Mouse (Mus musculus): Measurements from ENCODE around the gene Sdk2.

Sdk2 gene

DNA sequence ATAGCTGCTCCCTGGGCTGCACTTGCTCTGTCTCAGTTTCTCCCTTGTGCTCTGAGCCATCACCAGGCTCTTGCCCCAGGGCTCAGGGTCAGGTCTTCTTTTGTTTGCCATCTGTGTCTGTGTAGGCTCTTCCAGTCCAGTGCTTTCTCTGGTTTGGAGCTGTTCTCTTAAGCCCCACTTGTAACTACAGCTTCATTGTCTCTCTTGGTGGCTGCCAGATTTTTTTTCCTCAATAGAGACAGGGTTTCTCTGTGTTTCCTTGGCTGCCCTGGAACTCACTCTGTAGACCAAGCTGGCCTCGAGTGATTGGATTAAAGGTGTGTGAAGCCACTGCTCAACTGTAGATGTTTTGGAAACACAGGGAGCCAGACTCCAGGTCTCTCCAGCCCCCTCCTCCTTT, 247.8 kb downstream of the Sdk2 start:
- DNase-seq: no peak

DNA sequence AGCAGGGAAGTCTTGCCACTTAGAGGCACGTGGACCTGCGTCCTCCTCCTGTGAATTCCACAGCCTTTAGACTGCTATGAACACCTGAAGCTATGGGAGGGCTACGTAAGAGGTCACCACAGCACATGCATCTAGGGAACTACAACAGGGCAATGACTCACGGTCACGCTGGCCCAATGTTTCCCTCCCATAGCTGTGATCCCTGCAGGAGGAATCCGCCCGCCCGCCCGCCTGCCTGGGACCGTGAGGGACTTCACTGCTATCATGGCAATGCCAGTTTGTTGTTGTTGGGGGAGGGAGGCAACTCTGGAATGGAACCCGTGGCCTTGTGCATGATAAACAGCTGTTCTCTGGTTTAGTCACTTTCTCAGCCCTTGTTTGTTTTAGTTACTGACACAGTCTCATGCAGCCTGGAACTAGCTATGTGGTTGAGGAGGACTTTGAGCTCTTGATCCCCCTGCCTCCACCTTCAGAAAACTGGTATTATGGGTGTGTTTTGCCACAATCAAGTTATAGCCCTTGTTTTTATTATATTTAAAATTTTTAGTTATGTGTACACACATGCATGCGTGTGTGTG, 249.8 kb downstream of the Sdk2 start:
- no peak for DNase-seq

DNA sequence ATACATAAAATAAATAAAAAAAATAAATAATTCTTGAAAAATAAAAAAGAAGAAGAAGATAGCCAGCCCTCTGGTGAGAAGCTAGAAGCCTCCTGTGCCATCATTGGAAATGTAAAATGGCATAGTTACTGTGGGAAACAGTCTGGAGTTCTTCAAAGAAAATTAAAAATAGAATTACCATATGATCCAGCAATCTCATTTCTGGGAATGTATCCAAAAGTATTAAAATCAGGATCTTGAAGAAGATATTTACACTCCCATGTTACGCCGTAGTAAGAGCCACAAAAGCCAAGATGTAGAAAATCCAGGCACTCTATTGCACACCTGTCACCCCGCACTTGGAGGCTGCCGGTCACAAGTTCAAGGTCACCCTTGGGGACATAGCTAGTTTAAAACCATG, 250.4 kb downstream of the Sdk2 start:
- DNase-seq: no peak

DNA sequence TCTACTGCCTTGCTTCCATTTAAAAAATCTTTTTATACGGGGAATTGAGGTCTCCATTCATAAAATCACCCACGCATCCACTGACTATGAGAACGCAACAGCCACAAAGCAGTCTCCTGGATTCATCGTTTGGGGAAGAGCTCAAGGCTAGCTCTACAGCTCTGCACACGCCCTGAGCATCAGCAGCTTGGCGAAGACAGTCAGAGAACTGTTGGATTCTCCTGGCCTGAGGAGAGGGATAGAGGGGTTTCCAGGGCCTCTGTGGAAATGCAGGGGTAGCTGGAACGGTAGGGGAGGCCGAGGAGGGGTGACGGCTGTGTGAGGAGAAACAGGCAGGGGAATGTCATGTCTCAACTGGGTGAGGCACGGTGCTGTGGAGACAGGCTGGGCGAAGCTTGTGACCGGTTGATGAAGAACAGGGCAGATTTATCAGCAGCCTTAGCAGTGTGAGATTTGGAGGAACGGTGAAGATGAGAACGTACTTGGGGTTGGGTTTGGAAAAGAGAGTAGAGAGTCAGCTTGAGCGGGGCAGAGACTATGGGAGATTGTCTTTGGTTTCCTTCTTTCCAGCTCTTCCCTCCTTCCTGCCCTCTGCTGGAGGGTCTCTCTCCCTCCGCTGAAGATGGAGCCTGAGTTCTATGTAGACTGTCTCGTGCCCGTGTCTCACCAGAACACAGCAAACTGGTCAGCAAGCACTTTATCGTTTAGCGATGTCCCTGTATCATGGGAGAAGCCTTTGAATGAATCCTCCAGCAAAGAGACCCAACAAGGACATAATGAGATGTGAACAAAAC, 255.1 kb downstream of the Sdk2 start:
- DNase-seq: no peak

DNA sequence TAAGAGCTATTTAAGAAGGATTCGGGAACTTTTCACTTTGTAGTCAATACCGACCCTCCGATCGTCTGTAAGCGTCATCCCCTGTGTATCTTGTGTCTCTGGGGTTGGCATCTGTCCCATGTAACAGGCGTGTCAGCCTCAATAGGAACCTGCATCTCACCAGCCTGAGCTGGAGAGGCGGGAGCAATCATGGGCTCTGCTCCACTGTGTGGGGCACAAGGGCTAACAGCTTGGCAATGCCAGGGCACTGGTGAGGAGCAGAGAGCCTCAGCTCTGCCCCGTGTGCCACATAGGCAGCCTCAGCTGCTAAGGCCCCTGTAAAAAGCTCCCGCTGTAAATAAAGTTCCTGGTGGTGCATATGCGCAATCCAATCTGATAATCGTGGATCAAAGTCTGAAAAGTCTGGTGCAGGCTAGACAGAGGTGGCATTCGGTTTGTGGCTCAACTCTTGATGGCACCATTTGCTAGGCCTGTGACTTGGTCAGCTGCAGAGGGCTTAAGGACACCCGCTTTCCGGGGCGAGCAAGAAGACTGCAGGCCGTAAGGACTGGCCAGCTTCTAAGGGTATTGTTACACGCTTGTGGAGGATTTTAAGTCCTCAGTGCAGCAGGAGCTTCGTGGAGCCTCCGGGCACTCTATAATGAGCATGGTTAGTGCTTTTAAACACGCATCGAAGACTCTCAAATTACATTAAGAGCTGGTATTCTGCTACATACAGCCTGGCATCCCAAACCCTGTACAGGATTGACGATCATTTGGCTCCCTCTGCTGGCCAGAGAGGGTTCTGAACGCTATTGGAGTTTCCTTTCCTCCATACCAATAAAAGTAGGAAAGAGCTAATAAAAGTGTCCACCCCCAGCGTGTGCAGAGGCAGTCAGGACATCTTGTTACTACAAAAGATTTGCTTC, 256.0 kb downstream of the Sdk2 start:
- peak; percentile 88 for DNase-seq

DNA sequence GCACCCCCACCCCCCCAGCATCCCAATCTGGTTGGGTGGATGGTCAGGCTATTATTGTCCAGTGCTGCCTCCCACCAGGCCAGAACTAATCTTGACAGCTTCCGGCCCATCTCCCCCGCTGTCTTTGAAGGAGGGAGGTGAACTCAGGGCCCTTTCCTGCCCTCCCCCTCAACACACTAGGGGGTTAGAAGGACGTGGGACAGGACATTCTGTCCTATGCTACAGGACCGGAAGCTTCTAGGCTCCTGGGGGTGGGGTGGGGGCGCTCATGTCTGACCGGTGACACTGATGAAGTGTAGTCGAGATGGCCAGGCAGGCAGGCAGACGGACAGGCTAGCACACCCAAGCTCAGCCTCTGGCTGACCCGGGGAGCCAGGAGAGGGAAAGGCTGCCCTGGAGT, 259.8 kb downstream of the Sdk2 start:
- DNase-seq: peak; percentile 93

DNA sequence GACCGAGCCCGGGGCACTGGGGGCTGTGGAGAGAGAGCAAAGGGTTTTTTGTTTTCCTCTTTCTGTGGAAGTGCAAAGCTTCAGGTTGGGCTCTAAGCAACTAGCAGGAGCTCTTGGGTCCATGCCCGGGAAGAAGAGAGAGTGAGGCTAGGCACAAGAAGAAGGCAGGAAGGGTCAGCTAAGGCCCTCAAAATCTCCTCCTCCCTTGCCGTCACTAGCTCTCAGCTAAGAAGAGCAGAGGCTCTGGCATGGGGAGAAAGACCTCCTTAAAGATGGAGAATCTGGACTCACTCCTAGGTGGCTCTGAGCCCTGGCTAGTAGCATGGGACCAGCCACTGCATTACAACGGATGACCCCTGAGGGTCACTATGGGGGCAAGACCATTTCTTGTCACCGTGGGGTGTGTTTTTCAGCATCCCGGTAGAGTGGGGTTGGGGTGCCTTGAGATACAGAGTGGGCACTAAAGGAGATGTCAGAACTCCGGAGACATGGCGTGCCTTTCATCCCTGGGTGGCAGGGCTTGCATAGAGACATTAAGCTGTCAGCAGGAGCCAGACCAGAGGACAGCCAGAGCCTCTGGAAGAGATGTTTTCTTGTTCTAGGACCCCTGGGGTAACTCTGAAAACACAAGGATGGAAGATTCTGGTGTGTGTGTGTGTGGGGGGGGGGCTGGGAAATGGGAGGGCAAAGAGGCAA, 260.3 kb downstream of the Sdk2 start:
- DNase-seq: peak; percentile 80

DNA sequence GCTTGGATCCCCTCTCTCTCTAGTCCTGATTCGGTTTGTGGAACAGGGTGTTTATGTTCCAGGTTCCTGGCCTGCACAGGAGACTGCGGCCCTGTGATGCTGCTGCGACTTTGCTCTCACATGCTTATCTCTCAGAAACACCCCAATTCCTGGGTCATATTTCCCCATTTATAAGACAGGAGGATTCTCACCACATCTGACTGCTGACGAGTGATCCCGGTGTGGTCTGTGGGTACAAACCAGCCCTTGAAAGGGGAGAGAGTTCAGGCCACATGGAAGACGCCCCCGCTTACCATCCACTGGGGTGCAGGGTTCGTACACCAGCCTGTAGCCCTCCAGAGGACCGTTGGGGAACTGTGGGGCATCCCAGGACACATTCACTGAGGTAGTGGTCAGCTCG, 260.9 kb downstream of the Sdk2 start:
- no peak for DNase-seq

DNA sequence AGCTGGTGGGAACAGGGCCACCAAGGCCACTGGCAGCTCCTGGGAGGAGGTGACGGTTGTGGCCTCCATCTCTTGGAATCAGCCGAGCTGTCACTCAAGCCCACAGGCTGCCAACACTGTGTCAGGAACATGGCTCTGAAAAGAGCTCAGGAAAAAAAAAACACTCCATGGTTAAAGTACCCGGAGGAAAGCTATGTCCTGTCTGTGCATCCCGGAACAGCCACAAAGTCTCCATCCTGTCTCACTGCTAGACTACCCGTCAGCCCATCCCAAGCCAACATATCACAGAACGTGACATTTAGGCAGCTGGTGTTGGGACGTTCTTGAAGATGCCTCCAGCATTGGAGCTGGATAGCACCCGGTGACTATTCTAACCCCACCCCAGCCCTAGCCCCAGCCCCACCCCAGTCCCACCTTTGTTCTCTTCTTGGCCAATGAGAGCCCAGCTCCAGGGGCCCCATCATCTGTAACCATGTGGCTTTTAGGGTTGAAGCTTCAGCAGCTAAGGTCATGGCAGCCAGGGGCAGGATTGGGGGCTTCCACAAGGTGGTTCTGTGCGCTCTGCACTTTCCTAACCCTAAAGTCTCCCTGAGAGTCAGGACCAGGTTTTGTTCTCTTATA, 263.4 kb downstream of the Sdk2 start:
- DNase-seq: peak; percentile 52

DNA sequence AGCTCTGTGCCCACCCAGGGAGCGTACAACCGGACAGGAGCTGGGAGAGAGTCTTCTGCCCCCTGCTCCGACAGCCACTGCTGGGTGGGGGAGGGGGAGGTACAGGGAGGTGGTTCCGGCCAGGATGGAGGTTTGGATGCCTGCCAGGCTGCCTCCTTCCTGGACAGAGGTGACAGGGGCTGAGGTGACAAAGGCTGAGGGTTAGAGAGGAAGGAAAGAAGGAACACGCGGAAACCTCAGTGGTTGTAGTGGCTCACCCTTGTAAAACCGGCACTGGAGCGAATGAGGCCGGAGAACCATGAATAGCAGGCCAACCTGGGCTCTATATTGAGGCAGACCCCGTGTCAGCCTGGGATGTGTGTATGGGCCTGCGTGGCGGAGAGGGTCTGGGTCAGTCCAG, 264.4 kb downstream of the Sdk2 start:
- DNase-seq: peak; percentile 70

DNA sequence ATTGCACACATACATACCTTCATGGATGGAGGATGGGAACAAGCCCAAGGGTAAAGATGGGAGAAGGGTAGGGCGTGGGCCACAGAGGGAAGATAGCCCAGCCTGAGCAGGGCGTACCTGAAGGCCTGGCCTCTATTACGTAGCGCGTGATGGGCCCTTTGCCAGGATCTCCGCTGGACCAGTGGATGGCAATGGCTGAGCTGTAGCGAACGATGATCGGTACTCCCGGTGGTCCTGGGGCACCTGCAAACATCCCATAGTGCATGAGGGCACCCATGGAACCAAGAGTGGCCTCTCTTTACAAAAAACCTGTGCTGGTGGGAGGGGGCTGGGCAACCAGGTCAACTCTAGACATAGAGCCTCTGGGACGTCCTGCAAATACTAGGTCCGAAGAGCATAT, 266.8 kb downstream of the Sdk2 start:
- DNase-seq: no peak

DNA sequence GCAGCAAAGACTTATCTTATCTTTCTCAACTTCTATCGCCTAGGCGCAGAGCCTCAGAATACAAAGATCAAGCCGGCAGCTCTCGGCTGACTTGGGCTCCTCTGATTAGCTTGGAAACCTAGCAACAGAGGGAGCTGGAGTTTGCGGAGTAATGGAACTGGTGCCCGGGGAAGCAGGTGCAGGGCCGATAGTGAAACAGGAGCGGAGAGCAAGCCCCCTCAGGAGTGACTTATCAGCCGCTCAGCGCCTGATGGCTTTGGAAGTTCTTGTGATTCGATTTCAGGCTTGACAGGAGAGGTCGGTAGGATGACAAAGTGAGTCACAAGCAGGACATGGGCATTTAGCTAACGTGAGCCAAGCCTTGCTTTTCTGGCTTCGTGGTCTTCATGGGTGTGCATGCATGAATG, 267.8 kb downstream of the Sdk2 start:
- no peak for DNase-seq

DNA sequence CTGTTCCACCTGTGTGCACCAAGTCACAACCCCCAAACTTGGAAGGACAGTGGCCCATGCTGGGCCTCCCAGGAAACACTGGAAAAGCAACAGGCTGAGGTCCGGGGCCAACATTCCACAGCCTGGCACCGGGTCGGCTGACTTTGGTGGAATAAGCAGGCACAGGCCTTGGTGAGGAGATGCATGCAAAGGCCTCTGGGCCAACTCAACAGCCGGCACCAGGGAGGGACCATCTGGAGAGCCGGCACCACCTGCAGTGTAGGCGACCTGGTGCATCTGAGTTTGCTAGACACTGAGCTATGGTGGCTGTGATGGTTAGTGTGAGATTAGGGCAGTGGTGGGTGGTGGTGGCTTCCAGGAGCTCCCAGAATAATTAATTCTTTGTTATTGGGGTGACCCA, 268.8 kb downstream of the Sdk2 start:
- DNase-seq: no peak

DNA sequence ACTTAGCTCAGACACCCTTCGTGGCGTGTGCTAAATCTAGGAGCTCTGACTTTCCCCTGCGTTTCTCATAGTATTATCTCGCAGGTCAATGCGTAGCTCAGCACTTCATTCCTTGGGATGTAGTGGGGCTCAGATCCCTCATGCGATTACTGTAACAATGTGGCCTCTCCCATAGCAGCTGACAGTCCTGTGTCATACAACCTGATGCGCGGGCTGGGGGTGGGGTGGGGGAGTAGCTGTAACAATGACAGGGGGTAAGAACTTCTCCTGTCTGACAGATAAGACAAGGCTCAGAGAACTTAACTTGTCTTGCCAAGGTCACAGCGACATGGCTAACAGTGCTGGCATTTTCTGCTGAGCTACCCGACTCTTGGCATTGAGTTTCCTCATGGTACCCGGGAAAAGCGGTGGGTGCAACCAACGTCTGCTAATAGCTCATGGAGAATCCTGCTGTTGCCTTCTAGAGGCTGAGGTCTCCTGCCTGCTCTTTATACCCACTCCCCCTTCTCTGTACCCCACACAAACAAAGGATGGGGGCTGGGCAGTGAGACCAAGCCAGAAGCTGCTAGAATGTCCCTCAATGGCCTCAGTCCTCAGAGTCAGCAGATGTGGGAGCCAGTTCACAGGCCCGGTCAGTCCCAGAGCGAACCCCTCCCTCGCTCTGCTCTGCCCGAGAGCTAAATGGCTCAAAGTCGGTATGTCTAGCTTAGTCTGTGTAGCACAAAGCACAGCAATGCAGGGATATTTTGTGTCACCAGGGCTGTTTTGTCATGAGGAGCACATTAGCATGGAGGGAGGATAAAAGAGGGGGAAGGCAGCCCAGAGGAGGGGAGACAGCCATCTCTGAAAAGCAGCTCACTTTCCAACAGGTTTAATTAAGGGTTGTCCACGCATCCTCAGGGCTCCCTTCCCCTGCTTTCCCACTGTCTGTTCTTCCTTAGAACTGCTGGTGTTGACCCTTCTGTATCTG, 269.5 kb downstream of the Sdk2 start:
- DNase-seq: no peak

DNA sequence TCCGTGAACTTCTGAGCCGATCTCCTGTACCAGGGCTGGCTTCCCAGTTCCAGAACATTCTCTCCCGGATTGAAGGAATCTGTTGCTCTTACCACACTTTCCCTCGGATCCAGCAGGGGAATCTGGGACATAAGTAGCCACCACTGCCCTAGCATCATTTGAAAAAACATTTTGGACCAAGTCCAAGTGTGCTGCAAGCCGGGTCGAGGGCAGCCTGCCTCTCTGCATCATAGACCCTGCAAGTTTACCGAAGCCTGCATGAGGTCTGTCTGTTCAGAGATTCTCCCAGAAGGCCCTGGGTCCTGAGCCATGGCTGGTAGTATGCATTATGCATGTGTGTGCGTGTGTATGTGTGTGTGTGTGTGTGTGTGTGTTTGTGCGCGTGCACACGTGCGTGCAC, 271.0 kb downstream of the Sdk2 start:
- DNase-seq: no peak

DNA sequence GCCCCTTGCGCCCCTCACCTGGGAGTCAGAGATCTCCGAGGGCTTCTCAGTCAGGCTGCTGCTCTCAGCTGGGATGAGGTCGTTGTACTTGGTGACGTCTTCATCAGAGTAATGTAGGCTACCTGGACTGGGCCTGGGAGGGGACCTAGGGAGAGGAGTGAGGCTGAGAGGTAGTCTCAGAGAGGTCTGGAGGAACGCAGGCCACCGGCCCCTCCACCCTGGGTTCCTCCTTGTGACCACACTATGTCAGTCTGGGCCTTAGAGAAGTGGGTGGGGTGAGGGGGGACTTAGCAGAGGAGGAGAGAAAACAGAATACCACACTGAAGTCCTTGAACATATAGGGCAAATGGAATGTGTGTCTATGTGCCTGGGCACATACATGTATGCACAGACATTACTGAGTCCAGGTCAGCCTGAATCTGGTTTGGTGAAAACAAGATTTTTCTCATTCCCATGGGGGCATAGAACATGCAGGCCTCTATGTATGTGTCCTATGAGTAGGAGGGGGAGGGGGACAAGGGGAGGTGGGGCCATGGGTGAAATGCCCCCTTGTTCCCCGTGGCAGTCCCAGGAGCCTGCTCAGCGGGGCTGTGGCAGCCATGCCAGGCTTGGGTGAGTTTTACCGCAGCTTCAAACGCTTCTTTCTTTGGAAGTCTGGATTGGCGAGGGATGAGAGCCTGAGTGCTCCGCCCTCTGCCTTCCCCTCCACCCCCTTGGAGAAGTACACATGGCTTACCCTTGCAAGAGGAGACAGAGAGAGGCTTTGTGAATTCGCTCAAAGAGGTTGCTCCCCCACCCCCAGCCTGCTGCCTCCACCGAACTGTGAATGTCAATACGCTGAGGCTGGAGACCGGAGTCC, 275.3 kb downstream of the Sdk2 start:
- DNase-seq: no peak

DNA sequence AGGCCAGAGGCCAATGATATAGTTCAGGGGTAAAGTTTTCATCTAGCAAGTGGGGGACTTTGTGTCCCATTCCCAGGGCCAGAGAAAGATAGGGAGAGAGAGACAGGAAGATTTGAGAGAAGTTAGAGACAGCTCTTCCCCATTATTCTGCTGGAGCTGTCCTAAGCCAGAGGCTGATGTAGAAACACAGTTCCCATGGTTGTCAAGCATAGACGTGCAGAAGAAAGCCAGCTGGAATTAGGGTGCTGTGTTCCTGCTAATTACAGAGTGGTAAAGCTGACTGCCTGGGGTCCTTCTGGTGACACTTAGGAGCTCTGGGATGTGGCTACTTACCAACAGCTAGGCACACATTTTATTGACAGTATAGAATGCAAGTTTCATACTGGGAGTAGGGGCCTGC, 277.7 kb downstream of the Sdk2 start:
- DNase-seq: peak; percentile 44

DNA sequence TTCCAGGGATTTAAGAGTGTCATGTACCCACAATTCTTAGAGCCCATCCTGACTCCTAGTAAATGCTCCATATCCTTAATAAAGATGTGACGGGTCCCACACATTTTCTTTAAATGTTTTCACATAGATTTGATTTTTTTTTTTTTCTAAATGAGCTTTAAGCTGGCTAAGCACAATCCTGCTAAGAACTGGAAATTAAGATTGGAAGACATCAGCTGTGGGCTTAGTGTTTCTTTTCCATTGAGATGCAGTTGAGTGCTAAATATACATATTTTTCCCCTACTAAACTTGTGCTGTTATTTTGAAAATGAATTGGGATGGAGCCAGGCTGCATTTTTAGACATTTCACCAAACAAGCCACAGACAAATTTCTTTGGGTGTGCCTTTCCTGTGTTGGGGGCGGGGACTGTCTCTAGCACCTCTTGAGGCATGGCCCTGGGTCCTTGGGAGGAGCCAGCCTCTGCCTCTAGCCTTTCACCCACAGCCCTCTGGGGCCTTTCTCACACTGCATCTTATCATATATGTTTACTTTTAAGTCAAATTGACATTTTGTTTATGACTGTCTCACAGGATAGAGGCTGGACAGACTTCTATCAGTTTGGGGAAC, 278.6 kb downstream of the Sdk2 start:
- peak; percentile 85 for DNase-seq

DNA sequence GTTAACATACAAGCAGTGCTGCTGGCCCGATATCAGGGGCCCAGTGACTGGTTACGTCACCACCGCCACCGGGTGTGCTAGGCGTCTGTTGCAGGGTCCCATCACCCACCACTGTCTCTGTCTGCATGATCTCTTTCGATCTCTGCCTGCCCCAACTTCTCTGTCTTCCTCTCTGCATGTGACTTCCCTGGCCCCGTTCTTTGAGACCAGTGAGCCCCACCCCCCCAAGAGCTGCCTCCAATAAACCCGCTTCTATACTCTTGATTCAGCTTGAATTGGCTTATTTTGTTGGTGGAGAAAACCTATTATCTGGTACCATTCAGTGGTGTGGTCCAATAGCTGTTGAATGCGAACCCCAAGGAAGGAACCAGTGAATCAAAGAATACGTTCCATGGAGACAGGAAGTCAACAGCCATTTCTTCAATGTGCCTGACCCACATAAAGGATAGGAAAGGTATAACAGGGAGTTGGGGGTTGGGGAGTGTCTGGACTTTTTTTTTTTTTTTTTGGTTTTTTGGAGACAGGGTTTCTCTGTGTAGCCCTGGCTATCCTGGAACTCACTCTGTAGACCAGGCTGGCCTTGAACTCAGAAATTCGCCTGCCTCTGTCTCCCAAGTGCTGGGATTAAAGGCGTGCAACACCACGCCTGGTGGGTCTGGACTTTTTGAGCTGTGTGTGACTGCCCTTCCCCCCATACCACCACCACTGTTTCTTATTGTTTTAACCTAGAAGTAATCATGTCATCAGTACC, 279.2 kb downstream of the Sdk2 start:
- DNase-seq: no peak

All from lung, postnatal 10 days (tissue).